Mouse (Mus musculus): ENCODE measurements around the gene Theg. TPM values are rescaled to one million over a fixed set of nuclear protein-coding genes. Genes with fewer than 3 reads are reported as not detected.

Theg gene
- total and polyA plus RNA-seq, 3 experiments: not detected

DNA sequence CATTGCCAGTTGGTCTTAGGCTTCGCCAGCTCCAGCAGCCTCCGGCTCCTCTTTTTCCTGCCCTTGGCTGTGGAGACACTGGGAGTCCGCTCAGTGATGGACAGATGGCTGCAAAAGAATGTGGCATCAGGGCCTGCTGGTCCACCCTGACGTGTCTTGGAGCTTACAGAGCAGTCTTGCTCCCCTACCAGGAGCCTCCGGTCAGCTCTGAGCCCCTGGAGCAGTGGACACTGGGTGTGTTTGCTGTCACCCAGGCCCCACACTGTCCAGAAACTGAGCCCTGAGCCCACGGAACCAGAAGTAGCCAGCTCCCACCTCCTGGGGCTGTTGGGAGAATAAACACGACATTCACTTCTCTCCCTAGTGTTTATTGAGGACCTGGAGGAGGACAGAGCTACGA is 888 bp downstream of the Theg start:
- Histone ChIP-seq H3K27ac (ENCODE audit: control insufficient read depth, low read depth, low read length) (no peak overlapping the region), H3K4me1 (ENCODE audit: control insufficient read depth in 1 of 2, insufficient read depth in 2 of 2, low read length in 2 of 2) (peaks cover 3 to 15% of the 10 kb centered on the region in 2 experiments), H3K79me2 (ENCODE audit: control insufficient read depth, insufficient read depth, low read length, poor library complexity) (no peaks in the 10 kb centered on the region), H3K4me3 (ENCODE audit: control insufficient read depth in 1 of 2, insufficient read depth in 1 of 2, low read depth in 2 of 2, low read length in 2 of 2) (no peak overlapping the region), H3K27me3 (ENCODE audit: control insufficient read depth in 1 of 2, insufficient read depth in 2 of 2, low read length in 2 of 2) (no peaks in the 10 kb centered on the region), H3K9ac (ENCODE audit: control insufficient read depth, low read depth, low read length, poor library complexity, severe bottlenecking) (no peak overlapping the region), H3K36me3 (ENCODE audit: control insufficient read depth in 1 of 2, insufficient read depth in 2 of 2, low read length in 2 of 2) (peaks cover 0 to 5% of the 10 kb centered on the region in 2 experiments; a peak in 2 of 4 replicates), H3K9me3 (replicated peaks; ENCODE audit: insufficient read depth, low read length) (no peaks in the 10 kb centered on the region)
- no peak for TF ChIP-seq HCFC1 (IDR thresholded peaks at IDR 0.05; ENCODE audit: low read depth, low read length)
- no peak for TF ChIP-seq POLR2AphosphoS5 (IDR thresholded peaks at IDR 0.05; ENCODE audit: borderline replicate concordance, low read depth, low read length)
- TF ChIP-seq GABPA (IDR thresholded peaks at IDR 0.05; ENCODE audit: low read depth, low read length): no peak
- no peak for TF ChIP-seq MAX (IDR thresholded peaks at IDR 0.05; ENCODE audit: low read length)
- no peak for TF ChIP-seq MAFK (IDR thresholded peaks at IDR 0.05; ENCODE audit: borderline replicate concordance, low read depth, low read length)
- no peak for TF ChIP-seq ZKSCAN1 (IDR thresholded peaks at IDR 0.05; ENCODE audit: low read depth, low read length)
- TF ChIP-seq MEF2A (IDR thresholded peaks at IDR 0.05; ENCODE audit: extremely low read depth, insufficient replicate concordance, low read depth, low read length, poor library complexity, severe bottlenecking): no peak
- TF ChIP-seq CHD1 (IDR thresholded peaks at IDR 0.05; ENCODE audit: low read depth, low read length): no peak
- no peak for TF ChIP-seq RCOR1 (IDR thresholded peaks at IDR 0.05; ENCODE audit: low read depth, low read length)
- no peak for TF ChIP-seq TBP (IDR thresholded peaks at IDR 0.05; ENCODE audit: low read depth, low read length)
- TF ChIP-seq USF1 (IDR thresholded peaks at IDR 0.05; ENCODE audit: low read depth, low read length): no peak
- TF ChIP-seq ELF1 (IDR thresholded peaks at IDR 0.05; ENCODE audit: low read depth, low read length): no peak
- no peak for TF ChIP-seq ZMIZ1 (IDR thresholded peaks at IDR 0.05; ENCODE audit: low read depth, low read length)
- no peak for TF ChIP-seq POLR2A (IDR thresholded peaks at IDR 0.05; ENCODE audit: control insufficient read depth in 1 of 2, insufficient read depth in 1 of 2, low read depth in 1 of 2, low read length in 2 of 2, poor library complexity in 1 of 2)
- no peak for TF ChIP-seq JUND (IDR thresholded peaks at IDR 0.05; ENCODE audit: low read depth, low read length)
- TF ChIP-seq USF2 (IDR thresholded peaks at IDR 0.05; ENCODE audit: borderline replicate concordance in 1 of 2, insufficient read depth in 1 of 2, low read depth in 1 of 2, low read length in 2 of 2): no peak
- no peak for TF ChIP-seq TAL1 (IDR thresholded peaks at IDR 0.05; ENCODE audit: low read length)
- no peak for DNase-seq (ENCODE audit: low read depth, low spot score)

DNA sequence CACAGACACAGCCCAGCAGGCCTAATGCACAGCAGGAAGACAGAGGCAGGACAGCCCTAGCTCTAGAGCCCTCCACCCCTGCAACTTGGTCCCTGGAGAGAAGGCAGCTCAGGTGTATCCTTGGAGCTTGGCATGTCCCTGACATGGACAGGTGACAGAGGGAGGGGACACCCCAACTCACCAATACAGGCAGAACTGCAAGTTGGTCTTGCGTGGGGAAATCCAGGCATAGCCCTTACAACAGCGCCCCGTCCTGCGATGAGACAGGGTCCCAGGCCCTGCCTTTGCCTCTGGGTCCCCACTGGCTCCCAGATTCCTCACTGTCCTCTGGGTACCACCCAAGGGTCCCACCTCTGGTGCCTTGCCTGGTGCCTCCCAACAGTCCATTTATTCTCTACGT is 1.4 kb downstream of the Theg start:
- H3K4me1 ChIP-seq (ENCODE audit: control insufficient read depth in 1 of 2, insufficient read depth in 2 of 2, low read length in 2 of 2): peaks cover 3 to 15% of the 10 kb centered on the region in 2 experiments
- H3K79me2 ChIP-seq (ENCODE audit: control insufficient read depth, insufficient read depth, low read length, poor library complexity): no peaks in the 10 kb centered on the region
- H3K27me3 ChIP-seq (ENCODE audit: control insufficient read depth in 1 of 2, insufficient read depth in 2 of 2, low read length in 2 of 2): no peaks in the 10 kb centered on the region
- H3K9me3 ChIP-seq (replicated peaks; ENCODE audit: insufficient read depth, low read length): no peaks in the 10 kb centered on the region
- H3K9ac ChIP-seq (ENCODE audit: control insufficient read depth, low read depth, low read length, poor library complexity, severe bottlenecking): no peak overlapping the region
- no peak for TF ChIP-seq SIN3A (IDR thresholded peaks at IDR 0.05; ENCODE audit: low read length)
- no peak for TF ChIP-seq ZNF384 (IDR thresholded peaks at IDR 0.05; ENCODE audit: low read depth, low read length)
- TF ChIP-seq HCFC1 (IDR thresholded peaks at IDR 0.05; ENCODE audit: low read depth, low read length): no peak
- no peak for TF ChIP-seq POLR2A (IDR thresholded peaks at IDR 0.05; ENCODE audit: control insufficient read depth in 1 of 2, insufficient read depth in 1 of 2, low read depth in 1 of 2, low read length in 2 of 2, poor library complexity in 1 of 2)
- TF ChIP-seq CHD1 (IDR thresholded peaks at IDR 0.05; ENCODE audit: low read depth, low read length): no peak
- TF ChIP-seq GABPA (IDR thresholded peaks at IDR 0.05; ENCODE audit: low read depth, low read length): no peak
- TF ChIP-seq MAX (IDR thresholded peaks at IDR 0.05; ENCODE audit: low read length): no peak
- no peak for TF ChIP-seq USF2 (IDR thresholded peaks at IDR 0.05; ENCODE audit: borderline replicate concordance in 1 of 2, insufficient read depth in 1 of 2, low read depth in 1 of 2, low read length in 2 of 2)
- no peak for TF ChIP-seq GATA1 (IDR thresholded peaks at IDR 0.05; ENCODE audit: low read depth, low read length)
- TF ChIP-seq ZMIZ1 (IDR thresholded peaks at IDR 0.05; ENCODE audit: low read depth, low read length): no peak
- no peak for TF ChIP-seq RAD21 (IDR thresholded peaks at IDR 0.05; ENCODE audit: low read depth, low read length)
- TF ChIP-seq KAT2A (conservative IDR thresholded peaks at IDR 0.05; ENCODE audit: low read depth, low read length): no peak
- no peak for TF ChIP-seq ZC3H11A (IDR thresholded peaks at IDR 0.05; ENCODE audit: low read depth, low read length)
- no peak for TF ChIP-seq MEF2A (IDR thresholded peaks at IDR 0.05; ENCODE audit: extremely low read depth, insufficient replicate concordance, low read depth, low read length, poor library complexity, severe bottlenecking)
- TF ChIP-seq CHD2 (IDR thresholded peaks at IDR 0.05; ENCODE audit: low read length): no peak
- no peak for TF ChIP-seq SMC3 (IDR thresholded peaks at IDR 0.05; ENCODE audit: low read depth, low read length)
- no peak for TF ChIP-seq POLR2AphosphoS5 (IDR thresholded peaks at IDR 0.05; ENCODE audit: borderline replicate concordance, low read depth, low read length)
- peaks cover 0 to 5% of the 10 kb centered on the region in 2 experiments; a peak in 2 of 4 replicates for H3K36me3 ChIP-seq (ENCODE audit: control insufficient read depth in 1 of 2, insufficient read depth in 2 of 2, low read length in 2 of 2)
- no peak overlapping the region for H3K4me3 ChIP-seq (ENCODE audit: control insufficient read depth in 1 of 2, insufficient read depth in 1 of 2, low read depth in 2 of 2, low read length in 2 of 2)
- H3K27ac ChIP-seq (ENCODE audit: control insufficient read depth, low read depth, low read length): no peak overlapping the region
- DNase-seq (ENCODE audit: low read depth, low spot score): no peak

Measured in MEL (cell line).